Mouse (Mus musculus) left cerebral cortex, adult 6 months (tissue): ENCODE results near the gene H2-T23. TPM values are rescaled to one million over a fixed set of nuclear protein-coding genes. Genes with fewer than 3 reads are reported as not detected.

Source experiments
- long read RNA-seq, 2 experiments: library from polyadenylated mRNA; unstranded; transcript quantifications; one replicate each; pipeline ENCODE4 v2.0.0; 2019 to 2020
- polyA plus RNA-seq: library from polyadenylated mRNA; unstranded; fragments of <200 nt; fragmentation: Nextera tagmentation; gene quantifications from 2 replicates; pipeline ENCODE4 v1.2.3, GENCODE M21; 2021

The H2-T23 gene
- 24.6 and 34.7 TPM in 2 replicates for polyA plus RNA-seq
- long read RNA-seq, experiment 1, transcript H2-T23-201 (7 exons, 1,472 nt) = major isoform, 38 of 51 reads
- long read RNA-seq, experiment 1, partial matches to known transcripts = 7 of 51 reads
- long read RNA-seq, experiment 1, other reads (novel, unspliced or antisense) = 5 of 51 reads
- long read RNA-seq, experiment 2, transcript H2-T23-201 (7 exons, 1,472 nt) = major isoform, 42 of 53 reads
- long read RNA-seq, experiment 2, partial matches to known transcripts = 9 of 53 reads
- long read RNA-seq, experiment 2, other reads (novel, unspliced or antisense) = 2 of 53 reads

DNA sequence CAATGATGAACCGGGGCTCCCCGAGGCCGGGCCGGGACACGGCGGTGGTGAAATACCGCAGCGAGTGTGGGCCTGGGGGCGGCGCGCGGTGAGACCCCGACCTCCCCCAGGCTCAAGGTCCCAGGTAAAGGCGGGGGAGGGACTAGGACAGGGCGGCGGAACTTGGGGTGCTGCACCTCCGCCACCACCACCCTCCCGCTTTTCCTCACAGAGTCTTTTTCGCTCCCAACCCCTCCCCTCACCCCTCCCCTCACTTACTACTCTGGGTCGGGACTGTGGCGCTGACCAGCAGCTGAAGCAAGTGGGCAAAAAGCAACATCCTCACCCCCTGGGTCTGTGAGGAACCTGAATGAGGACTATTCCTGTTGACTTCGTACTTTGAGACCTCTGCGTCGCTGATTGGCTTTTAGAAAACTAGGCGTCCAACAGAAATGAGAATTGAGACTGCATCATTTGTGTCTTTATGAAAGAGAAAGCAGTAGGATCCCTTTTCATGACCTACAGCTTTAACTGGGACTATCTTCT lies at the start of gene H2-T23:
TSS of gene H2-T23 (minus strand) at position 505 of the 525 bp plus-strand sequence.

DNA sequence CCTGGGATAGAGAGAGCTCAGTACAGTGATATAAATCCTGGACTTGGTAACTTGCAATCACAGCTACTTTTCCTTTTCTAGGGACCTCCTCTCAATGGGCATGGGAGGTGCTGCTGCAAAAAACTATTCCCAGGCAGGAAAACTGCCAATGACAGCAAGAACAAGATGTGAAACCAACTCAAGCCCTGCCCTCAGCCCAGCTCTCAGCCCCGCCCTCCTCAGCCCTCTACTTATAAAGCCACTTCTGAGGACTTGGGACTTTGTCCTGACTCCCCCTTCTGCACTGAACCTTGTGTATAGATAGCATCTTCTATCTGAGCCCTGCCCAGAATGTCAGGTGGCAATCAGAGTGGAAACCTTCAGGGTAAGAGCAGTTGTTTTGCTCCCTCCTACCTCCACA lies 25.7 kb upstream of the H2-T23 start, which contains the start of gene Gm11127:
TSS of gene Gm11127 (minus strand) at position 10 of the 400 bp plus-strand sequence.

DNA sequence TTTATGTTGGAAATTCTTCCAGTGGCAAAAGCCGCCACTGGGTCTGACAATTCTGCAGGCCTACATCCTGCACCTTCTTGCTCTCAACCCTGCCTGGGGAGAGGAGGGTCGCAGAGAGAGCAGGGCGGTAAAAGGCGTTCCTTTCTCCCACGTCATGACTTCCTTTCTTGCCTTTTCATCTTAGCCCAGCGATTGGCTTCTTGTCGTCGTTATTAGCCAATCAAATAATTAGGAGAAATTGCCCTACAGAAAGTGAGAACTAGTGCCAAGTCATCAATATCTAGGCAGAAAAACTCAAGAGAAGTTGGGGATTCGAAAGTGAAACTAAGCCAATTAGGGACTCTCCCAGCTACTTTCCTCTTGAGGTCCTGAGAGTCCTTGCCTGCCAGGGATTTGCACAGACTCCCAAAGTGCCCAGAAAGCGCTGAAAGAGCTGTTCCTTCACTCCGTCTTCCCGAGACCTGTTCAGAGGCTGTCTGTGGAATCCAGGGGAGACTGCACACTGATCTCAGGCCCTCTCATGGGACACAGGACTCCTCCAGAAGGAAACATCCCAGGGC lies 10.0 kb upstream of the H2-T23 start, which contains the start of the genes H2-T22 and Gm6034:
TSS of gene H2-T22 (minus strand) at position 138 of the 560 bp plus-strand sequence.
TSS of gene Gm6034 (plus strand) at position 352 of the 560 bp plus-strand sequence.

DNA sequence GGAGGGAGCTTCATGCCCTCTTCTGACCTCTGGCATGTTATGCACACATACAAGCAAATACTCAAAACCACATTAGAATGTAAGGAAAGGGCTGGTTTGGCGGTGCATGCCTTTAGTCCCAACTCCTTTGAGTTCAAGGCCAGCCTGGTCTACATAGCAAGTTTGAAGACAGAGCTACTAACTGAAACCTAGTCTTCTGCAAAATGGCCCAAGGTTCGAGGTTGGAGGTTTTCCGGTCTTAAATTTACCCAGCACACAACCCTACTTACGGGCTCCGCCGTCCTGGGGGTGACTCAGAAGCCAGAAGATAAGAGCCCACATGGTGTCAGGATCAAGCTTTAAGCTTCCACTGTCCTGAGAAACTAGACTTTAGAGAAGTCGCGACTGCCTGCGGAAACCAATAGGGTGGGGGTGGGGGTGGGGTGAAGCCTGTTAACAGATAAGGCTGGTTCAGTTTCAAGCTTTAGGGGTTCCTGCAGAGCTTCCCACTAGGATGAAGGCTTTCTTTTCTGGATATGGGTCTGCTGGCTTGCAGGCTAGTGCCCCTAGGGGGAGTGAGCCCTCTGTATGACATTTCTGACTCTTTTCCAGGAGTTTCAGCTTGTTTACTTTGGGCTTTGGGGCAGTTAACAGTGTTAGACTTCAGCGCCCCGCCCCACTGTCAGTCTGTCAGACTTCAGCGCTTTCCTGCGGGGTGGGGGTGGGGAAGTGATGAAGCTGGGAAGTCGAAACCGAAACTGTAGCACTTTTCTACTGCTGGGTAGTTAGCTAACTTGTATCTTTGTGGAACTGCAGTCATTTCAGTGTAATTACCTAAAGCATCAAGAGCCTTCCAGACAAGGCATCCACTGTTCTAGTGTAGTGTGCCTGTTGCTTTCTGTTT lies 12.2 kb downstream of the H2-T23 start, which contains the start of gene H2-T24:
TSS of gene H2-T24 (minus strand) at position 370 of the 883 bp plus-strand sequence.

Other genes with a start within 250 kb of the H2-T23 start
- 11.2 and 18.9 TPM in 2 replicates for gene Ier3, start 211.2 kb downstream of the H2-T23 start, polyA plus RNA-seq
- 142 and 144 TPM in 2 replicates for gene Flot1, start 209.6 kb downstream of the H2-T23 start, polyA plus RNA-seq
- 596 and 663 TPM in 2 replicates for gene Tubb5, start 194.5 kb downstream of the H2-T23 start, polyA plus RNA-seq
- 2.9 and 4.1 TPM in 2 replicates for gene Mdc1, start 191.3 kb downstream of the H2-T23 start, polyA plus RNA-seq
- 4.0 and 4.1 TPM in 2 replicates for gene Nrm, start 171.5 kb downstream of the H2-T23 start, polyA plus RNA-seq
- gene Ppp1r18, start 167.3 kb downstream of the H2-T23 start, polyA plus RNA-seq = 0.97 and 6.2 TPM in 2 replicates
- gene Dhx16, start 153.0 kb downstream of the H2-T23 start, polyA plus RNA-seq = 9.6 and 13.1 TPM in 2 replicates
- gene 2310061I04Rik, start 135.4 kb downstream of the H2-T23 start, polyA plus RNA-seq = 59.1 and 90.8 TPM in 2 replicates
- gene Atat1, start 122.8 kb downstream of the H2-T23 start, polyA plus RNA-seq = 34.2 and 50.5 TPM in 2 replicates
- gene Mrps18b, start 116.5 kb downstream of the H2-T23 start, polyA plus RNA-seq = 65.1 and 66.8 TPM in 2 replicates
- 16.6 and 18.5 TPM in 2 replicates for gene Ppp1r10, start 116.4 kb downstream of the H2-T23 start, polyA plus RNA-seq
- gene Abcf1, start 63.1 kb downstream of the H2-T23 start, polyA plus RNA-seq = 50.2 and 50.3 TPM in 2 replicates
- gene Gnl1, start 53.0 kb downstream of the H2-T23 start, polyA plus RNA-seq = 23.8 and 41.5 TPM in 2 replicates
- 12.1 and 12.4 TPM in 2 replicates for gene Prr3, start 52.6 kb downstream of the H2-T23 start, polyA plus RNA-seq
- 2.5 and 3.0 TPM in 2 replicates for gene H2-T24, start 12.3 kb downstream of the H2-T23 start, polyA plus RNA-seq
- 21.2 and 21.4 TPM in 2 replicates for gene H2-T22, start 9.9 kb upstream of the H2-T23 start, polyA plus RNA-seq
- gene Gm6034, start 10.1 kb upstream of the H2-T23 start, polyA plus RNA-seq = not detected in 2 replicates
- not detected in 2 replicates for gene Gm11127, start 25.5 kb upstream of the H2-T23 start, polyA plus RNA-seq
- 0.06 TPM in 1 of 2 replicates, not detected in the other for gene Gm19684, start 88.8 kb upstream of the H2-T23 start, polyA plus RNA-seq
- gene Gm7030, start 96.6 kb upstream of the H2-T23 start, polyA plus RNA-seq = not detected in 2 replicates
- gene Gm8909, start 135.7 kb upstream of the H2-T23 start, polyA plus RNA-seq = 0.39 TPM in 1 of 2 replicates, not detected in the other
- gene H2-T3, start 157.4 kb upstream of the H2-T23 start, polyA plus RNA-seq = not detected in 2 replicates
- 107 and 115 TPM in 2 replicates for gene Rpp21, start 225.2 kb upstream of the H2-T23 start, polyA plus RNA-seq
- 3.7 and 4.7 TPM in 2 replicates for gene Trim39, start 239.4 kb upstream of the H2-T23 start, polyA plus RNA-seq